Mouse (Mus musculus) neural tube, embryonic 10.5 days (tissue): Measurements from ENCODE around the gene Rpl27a.

Source experiments
- DNase-seq: peaks from one replicate; pipeline ENCODE4 v3.0.0-alpha.2; 2017; ENCODE audit warnings: low spot score; ENCODE audit errors: extremely low spot score

Rpl27a gene

DNA sequence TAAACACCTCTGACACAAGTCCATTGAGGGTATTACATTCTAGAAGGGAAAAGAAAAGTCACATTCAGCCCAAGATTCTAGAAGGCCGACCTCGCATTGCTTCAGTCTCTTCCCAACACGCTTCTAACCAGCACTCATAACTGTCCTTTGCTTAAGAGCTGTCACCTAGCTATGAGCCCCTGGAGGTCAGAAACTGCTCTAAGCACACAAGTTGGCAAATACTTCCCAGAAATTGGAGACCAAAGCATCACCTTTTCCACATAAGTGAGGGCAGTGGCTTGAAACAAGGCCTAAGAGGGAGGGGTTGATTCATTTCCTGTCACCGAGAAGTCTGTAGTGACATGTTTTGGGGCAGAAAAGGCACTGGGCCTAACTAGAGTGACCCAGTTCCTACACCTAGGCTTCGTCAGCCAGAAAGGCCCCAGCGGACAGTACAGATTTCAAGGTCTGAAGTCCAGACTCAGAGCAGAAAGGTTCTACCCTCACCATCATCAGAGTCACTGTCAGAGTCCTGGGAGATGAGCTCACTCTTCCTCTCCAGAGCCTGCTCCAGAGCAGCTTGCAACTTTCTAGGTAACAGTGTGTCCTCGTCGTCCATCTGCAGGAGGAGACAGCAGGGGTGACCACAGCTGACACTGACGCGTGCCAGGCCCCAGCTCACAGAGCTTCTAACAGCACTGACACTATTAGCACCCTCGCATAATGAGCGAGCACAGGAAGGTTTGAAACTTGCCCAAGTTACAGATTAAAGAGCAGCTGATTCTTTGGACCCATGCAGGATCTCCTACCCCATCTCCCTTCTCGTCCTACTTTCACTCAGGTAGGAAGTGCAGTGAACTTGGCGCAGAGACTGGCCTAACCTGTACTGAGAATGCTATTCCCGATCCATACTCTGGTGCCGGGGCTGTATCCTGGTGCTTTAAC, 7.1 kb downstream of the Rpl27a start:
- no peak for DNase-seq

DNA sequence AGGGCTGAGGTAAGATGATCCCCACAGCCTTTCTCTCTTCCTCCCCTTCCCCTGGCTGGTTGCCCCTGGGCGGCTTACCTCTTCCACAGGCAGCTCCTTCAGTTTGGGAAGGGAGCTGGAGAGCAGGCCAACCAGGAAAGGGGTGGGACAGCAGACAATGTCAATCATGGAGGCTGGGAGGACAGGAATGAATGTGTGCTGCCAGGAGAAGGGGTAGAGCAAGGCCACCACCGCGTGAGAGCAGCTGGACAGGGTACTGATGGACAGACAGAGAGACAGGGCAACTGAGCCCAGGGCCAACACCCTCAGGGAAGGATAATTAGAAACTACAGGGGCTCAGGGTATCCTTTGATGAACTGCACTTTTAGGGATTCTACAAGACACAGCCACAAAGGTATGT, 8.6 kb downstream of the Rpl27a start:
- no peak for DNase-seq

DNA sequence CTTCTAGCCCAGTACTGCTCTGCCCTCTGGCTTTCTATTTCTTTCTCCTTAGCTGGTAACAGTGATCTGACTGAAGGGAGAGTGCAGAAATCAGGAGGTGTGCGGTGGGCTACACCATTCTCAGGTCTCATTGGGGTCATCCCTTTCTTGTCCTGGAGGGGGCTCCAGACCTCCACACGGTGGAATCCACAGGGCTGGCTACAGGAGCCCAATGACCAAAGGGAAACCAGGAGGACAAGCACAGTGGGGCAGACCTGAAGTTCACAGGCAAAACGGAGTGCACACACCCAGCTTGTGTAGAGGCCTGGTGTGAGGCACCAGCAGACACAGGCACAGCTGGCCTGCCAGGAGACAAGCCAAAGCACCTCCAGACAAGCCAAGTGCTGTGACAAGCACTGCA, 9.4 kb downstream of the Rpl27a start:
- DNase-seq: peak; percentile 59

DNA sequence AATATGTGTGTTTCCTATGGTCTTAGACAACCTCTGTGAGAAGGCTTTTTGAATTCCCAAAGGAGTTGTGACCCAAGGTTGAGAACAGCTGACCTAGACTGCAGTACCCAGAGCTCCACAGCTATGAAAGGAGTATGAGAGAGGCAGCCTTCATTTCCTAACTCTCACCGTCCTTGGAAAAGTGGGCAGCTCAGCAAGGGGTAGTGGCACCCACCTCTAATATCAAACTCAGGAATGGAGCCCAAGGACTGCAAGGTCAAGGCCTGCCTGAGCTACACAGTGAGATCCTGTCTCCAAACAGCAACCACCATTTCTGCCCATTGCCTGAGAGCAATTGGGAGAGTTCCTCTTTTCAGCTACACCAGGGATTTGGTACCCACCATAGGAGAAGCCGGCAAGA, 10.8 kb downstream of the Rpl27a start:
- no peak for DNase-seq

DNA sequence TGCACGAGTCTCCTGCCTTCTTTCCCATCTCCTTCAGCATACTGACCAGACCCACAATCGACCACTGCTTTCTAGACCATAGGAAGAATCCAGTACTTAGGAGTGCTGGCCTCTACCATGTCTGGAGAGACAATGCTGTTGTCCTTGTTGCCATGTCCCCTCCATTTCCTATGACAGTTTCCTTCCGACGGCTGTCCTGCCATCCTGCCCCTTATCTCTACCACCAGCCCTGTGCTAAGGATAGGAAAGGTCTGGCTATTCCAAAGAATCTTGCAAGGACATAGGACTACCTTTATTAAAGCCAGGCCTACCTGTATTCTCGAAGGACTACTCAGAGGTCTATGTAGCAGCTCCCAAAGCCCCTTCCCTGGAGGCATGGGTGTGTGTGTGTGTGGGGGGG, 12.6 kb downstream of the Rpl27a start:
- no peak for DNase-seq

DNA sequence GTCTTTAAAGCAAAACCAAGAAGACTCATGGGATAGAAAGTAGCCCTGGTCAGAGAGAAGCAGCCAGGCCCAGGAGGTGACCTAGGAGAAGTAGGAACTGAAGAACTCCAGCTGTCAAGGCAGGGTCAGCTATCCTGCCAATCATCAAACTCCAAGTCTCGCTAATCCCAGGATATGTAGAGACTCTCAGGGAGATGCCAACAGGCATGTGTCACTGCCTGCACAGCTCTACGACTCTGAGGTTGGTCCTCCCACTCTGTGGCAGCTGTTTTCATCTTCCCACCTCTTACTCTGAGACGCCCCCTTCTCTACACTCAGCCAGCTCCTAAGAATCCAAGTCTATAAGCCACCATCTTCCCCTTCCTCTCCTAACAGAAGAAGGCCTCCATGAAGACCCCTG, 13.7 kb downstream of the Rpl27a start:
- DNase-seq: no peak

DNA sequence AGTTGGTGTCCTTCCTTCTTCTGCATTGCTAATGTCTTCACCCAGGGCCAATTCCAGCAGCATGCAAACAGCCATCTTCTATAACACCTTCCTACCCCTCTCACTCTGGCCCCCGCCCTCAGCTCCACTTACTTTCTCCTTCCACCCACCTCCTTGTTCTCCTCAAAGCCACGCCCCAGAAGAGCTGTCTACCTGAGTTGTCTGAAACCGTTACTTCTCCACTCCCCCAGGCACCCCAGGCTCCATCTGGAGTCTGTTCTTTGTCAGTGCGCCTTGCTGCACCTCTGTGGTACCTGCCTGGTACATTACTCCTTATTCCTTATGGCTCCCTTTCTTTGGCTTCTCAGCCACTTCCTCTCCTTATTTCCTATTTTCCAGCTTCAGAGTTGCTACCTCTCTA, 14.2 kb downstream of the Rpl27a start:
- DNase-seq: no peak

DNA sequence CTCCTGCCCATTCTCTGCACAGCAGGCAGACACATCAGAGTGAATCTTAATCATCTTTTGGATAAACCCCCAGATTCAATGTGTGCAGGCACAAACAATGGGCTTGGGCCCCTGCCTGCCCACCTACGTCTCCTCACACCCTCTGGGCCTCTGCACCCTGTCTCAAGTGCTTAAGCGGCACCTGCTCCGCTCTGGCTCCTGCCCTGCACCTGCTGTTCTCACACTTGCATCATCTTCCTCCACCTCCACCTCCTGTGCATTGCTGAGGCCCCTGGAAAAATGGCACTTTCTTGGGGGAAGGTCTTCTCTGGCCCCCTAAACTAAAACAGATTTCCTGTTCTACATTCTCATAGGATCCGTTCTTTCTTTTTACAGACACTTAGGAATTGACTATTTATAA, 14.9 kb downstream of the Rpl27a start:
- no peak for DNase-seq

DNA sequence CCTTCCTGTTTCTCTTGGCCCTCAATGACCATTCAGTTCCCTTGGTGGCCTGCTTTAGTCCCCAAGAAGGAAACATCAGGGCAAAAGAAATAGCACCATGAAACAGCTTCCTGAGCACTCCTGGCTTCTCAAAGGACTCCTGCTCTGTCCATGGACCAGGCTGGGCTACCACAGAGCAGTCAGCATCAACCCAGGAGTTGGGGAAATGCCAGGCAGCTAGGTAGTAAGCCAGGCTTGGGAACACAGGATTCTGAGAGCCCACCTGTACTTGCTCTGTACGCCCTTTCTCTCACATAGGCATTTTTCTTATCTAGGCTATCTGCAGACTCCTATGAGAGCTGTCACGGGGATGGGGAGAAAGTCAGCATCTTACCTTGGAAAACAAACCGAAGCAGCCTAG, 16.0 kb downstream of the Rpl27a start:
- DNase-seq: no peak

DNA sequence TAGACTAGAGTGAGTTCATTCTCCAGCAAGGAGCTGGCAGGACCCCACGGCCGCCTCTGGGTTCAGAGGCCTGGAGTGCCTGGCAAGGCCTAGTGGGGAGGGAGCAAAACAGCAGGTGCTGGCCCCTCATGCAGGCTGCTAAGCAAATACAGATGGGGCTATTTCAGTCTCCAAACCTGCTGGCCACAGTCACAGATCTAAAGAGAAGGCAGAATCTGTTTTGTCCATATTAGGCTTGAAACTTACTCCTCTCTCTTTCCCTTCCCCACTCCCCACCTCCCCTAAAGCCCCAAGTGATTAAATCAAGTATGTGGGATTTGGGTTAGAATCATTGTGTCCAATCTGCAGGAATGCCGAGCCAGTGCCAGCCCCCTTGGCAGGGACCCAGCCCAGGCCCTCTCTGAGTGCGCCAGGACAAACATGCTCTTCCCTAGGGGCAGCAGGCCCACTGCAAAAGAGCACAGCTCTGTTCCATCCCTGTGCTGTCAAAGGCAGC, 17.6 kb downstream of the Rpl27a start:
- DNase-seq: no peak

DNA sequence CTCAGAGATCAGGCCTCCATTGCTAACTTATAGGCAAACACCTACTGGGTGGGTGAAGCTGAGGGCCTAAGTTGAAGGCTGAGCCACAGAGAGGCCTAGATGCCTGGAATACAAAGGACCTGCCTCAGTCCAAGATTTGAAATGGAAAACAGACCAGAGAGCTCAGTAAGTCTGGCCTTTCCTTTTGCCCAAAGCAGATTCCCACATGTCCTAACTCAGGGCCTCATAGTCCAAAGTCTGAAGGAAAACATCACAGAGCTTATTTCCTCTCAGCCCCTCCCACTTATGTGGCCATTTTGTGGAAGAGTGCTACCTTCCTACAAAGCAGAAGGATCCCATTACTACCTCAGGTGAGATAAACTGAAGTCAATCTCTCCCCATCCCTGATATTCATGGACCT, 22.0 kb downstream of the Rpl27a start:
- no peak for DNase-seq

DNA sequence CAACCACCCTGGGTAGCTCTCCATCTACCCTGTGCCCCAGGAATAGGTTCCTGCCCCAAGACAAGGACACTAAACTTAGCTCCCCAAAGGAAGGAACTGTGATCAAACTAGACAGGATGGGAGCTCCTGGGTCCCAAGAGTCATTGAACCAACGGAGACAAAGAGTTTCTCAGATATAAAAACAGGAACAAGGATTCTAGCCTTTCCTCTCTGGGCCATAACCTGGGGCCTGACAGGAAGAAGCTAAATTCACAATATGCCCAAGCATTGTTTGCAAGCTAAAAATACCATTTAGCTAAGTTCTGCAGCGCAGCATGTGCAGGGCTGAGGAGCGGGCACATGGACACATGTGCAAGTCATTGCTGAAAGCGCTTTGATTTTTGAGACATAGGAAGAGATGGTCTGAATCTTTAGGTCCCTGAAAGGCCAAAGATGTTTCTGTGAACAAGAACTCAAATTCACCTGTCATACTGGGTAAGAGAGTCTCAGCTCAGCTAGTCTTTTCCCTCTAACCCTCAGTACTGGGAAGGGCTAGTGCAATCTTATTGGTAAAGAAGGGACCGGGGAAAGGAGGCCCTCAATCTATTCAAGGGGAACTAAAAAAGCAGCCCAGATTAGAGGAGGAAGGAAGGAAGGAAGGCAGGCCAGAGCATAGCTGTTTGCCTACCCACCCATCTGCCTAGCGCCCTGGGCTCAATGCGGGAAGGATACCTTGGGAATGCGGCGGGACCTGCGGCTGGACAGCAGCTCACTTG, 22.8 kb downstream of the Rpl27a start:
- DNase-seq: no peak

DNA sequence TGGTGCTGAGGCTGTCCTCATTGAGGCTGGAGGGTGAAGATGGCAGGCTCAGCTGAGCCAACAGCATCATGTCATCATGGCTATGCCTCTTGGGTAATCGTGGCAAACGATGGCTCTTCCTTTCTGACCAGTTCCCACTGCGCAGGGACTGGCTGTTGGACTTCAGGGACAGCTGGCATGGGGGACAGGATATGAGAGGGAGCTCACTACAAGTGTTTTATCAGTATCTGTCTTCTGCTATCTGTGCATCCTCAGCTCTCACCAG, 23.3 kb downstream of the Rpl27a start:
- no peak for DNase-seq

DNA sequence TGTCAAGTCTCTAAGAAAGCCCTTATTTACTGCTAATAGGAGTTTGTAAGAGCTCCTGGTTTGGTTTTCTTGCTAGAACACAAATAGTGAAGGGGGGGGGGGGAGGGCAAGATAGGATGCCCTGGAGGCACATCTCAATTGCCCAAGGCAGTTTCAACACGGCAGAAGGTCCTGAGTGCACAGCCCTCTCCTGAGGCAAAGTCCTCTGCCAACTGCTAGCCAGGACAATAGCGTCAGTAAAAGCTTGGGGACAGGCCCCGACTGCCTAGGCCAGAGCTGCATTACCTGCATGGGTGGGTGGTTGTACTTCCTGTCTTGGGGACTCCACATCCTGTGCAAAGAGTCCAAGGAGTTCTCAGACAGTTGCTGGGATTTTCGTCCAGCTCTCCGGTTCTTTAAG, 25.8 kb downstream of the Rpl27a start:
- DNase-seq: no peak

DNA sequence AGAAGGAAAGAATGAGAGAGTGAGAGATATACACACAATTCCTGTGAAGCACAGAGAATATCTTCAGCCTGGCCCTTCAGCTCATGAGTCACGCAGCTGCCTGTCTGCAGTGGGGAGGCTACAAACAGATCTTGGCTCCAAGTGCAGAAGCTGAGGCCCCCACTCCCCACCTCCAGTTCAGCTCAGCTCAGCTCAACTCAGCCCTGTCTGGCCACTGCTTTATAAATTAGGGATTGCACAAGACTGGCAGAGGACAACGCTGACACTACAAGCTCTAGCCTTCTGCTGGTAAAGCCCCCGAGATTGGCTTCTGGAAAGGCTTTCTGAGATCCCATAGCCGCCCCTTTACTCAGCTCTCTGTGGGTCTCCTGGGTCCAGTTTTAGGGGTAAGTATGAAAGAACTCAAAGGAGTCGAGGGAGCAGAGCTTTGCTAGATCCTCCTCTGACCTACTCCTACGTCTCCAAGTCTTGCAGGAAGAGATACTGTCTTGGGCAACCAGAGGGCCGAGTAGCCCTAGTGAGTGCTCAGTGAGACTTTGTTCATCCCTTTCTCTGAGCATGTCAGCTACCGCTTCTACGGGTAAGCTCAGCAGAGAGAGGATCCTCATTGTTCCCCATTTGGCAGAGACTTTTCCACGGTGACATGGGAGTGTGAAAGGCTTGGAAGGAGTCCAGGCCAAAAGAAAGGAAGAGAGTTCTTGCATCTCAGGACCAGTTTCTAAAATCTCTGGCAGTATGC, 26.5 kb downstream of the Rpl27a start:
- DNase-seq: no peak

DNA sequence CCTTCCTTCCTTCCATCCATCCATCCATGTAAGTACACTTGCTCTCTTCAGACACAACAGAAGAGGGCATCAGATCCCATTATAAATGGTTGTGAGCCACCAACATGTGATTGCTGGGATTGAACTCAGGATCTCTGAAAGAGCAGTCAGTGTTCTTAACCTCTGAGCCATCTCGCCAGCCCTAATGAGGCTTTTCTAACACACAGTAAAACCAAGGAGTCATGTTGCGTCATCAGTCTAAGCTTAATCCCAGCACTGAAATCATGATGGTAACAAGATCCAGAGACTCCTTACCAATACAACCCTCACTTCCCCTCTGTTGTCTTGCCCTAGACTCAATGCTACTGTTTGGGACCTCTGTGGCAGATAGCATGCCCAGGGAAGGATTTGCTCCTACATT, 27.2 kb downstream of the Rpl27a start:
- DNase-seq: no peak

DNA sequence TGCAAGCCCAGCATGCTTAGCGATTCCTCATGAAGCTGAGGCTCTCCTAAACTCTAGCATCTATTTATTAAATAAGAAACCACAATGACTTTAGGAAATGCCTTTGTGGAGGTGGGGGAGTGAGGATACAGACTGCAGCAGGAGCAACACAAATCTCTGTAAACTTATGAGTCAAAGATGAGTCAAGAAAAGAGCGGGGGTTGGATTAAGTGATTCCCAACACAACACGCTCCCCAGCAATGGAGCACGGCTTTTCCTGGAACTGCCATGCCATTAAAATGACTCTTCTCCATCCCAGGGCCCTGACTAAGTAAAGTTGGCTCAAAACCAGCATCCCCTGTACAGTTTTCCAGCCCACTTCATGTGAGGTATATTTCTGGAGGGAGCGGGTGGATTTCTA, 27.8 kb downstream of the Rpl27a start:
- no peak for DNase-seq

DNA sequence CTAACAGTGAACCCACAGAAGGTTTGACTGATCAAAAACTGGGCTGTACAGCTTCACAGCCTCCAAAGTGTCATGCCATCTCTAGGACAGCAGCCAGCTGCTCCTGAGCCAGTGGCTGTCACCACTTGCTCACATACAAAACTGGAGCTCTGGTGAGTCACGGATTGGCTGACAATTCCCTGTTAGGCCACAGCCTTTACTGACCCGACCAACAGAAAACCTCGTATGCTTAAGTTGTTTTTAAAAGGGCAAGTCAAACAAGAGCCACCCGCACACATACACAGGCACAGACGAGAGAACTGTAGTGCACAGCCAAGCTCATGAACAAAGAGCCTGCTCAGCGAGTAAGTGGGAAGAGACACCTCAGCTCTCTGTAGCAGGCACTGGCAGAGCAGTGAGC, 40.6 kb downstream of the Rpl27a start:
- no peak for DNase-seq

DNA sequence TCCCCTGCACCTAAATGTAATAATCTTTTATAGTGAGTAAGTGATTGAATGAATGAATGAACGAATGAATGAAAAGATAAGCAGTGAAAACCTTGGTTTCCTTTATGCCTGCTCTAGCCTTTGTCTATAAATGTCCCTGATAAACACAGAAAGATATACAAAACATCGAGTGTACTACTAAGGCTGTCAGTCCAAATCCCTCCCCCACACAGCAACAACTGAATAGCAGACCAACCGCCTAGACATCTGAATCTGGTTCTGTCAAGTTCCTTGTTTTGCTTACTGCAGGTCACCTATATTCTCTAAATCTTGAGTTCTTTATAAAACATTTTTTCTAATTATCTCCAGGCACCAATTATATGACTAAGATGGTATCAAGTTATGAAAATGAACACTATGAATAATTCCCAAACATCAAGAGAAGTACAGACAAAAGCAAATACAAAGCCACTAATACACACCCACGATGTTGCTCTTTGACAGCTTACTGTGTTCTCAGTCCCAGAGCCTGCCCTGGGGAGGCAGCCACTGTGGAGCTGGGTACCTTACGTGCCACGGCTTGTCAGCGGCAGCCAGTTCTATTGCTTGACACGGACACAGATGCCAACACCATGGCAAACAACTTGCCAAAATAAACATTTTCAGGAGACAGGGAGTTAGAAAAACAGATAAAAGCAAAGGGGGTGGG, 42.7 kb downstream of the Rpl27a start:
- DNase-seq: no peak

DNA sequence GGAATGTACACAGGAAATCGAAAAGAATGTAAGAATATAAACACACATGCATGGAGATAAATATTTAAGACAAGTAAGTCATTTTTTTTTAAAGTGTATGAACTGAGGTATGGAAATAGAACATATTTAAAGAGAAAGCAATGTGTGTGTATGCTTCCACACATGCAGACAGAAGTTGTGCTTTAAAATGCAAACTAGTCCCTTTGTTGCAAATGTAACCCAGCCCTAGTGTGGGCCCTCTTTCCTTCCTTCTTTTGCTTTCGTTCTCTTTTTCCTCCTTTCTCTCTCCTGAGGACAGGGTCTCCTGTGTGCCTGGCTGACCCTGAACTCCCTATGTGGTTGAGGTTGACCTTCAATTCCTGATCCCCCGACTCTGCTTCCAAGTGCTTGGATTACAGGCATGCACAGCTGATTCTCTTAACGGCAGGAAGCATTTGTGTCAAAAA, 43.2 kb downstream of the Rpl27a start:
- DNase-seq: no peak

DNA sequence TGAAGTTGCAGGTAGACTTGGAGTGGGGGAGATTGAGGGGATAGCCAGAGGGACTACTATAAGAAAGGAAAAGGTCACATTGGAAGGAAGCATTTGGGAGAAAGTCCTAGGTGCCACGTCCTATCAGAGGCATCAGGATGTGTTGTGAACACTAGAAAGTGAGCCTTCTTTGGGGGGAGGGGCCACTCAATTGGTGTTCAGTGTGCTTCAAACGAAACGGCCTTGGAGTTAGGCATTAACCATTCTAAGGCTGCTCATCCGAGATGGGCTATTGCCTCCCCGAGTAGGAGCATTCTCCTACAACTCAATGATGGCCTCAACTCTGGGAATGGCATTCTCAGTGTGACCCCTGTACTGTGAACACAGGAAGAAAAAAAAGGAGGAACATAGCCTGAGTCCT, 43.7 kb downstream of the Rpl27a start:
- DNase-seq: no peak
